Mouse (Mus musculus) left cerebral cortex, adult 6 months (tissue): ENCODE data around the gene Hoxc10. TPM values are rescaled to one million over a fixed set of nuclear protein-coding genes. Genes with fewer than 3 reads are reported as not detected.

Experiments
- long read RNA-seq, 2 experiments: library from polyadenylated mRNA; unstranded; transcript quantifications; one replicate each; pipeline ENCODE4 v2.0.0; 2019 to 2020
- polyA plus RNA-seq: library from polyadenylated mRNA; unstranded; fragments of <200 nt; fragmentation: Nextera tagmentation; gene quantifications from 2 replicates; pipeline ENCODE4 v1.2.3, GENCODE M21; 2021

The Hoxc10 gene
- not detected in 2 replicates for polyA plus RNA-seq
- long read RNA-seq, experiment 1 = 0 reads
- long read RNA-seq, experiment 2 = 0 reads

GRCm38 (mm10) chr15:102966776-102967311 is at the start of gene Hoxc10:
TSS of gene Hoxc10 (plus strand) at chr15:102966796.

GRCm38 (mm10) chr15:102921053-102922011 is 45.3 kb upstream of the Hoxc10 start, which contains the start of gene Hoxc13:
TSS of gene Hoxc13 (plus strand) at chr15:102921103.

GRCm38 (mm10) chr15:102936279-102936972 is 30.2 kb upstream of the Hoxc10 start, which contains the start of gene Hoxc12:
TSS of gene Hoxc12 (plus strand) at chr15:102936757.

GRCm38 (mm10) chr15:102954192-102955006 is 12.2 kb upstream of the Hoxc10 start, which contains the start of gene Hoxc11:
TSS of gene Hoxc11 (plus strand) at chr15:102954427.

GRCm38 (mm10) chr15:102967312-102967510 is 615 bp downstream of the Hoxc10 start, which contains the start of gene Hoxc5:
TSS of gene Hoxc5 (plus strand) at chr15:102967443.

GRCm38 (mm10) chr15:102976171-102976570 is 9.6 kb downstream of the Hoxc10 start, which contains the start of gene Hoxc9:
TSS of gene Hoxc9 (plus strand) at chr15:102976439.

GRCm38 (mm10) chr15:102990461-102991397 is 24.1 kb downstream of the Hoxc10 start, which contains the start of gene Hoxc8:
TSS of gene Hoxc8 (plus strand) at chr15:102990607.

GRCm38 (mm10) chr15:102997939-102998355 is 31.4 kb downstream of the Hoxc10 start, which contains the start of gene Hoxc6:
TSS of gene Hoxc6 (plus strand) at chr15:102998257.

GRCm38 (mm10) chr15:103018636-103019035 is 52.0 kb downstream of the Hoxc10 start, which contains the start of gene Hoxc4:
TSS of gene Hoxc4 (plus strand) at chr15:103018934.

Other genes starting within 250 kb of the Hoxc10 start
- 38.9 and 44.3 TPM in 2 replicates for gene Calcoco1, start 244.6 kb upstream of the Hoxc10 start, polyA plus RNA-seq
- gene Hoxc13, start 45.7 kb upstream of the Hoxc10 start, polyA plus RNA-seq = not detected in 2 replicates
- not detected in 2 replicates for gene Hoxc12, start 30.0 kb upstream of the Hoxc10 start, polyA plus RNA-seq
- gene Hoxc11, start 12.4 kb upstream of the Hoxc10 start, polyA plus RNA-seq = not detected in 2 replicates
- not detected in 2 replicates for gene Hoxc5, start 647 bp downstream of the Hoxc10 start, polyA plus RNA-seq
- gene Hoxc9, start 9.6 kb downstream of the Hoxc10 start, polyA plus RNA-seq = not detected in 2 replicates
- gene Hoxc8, start 23.8 kb downstream of the Hoxc10 start, polyA plus RNA-seq = not detected in 2 replicates
- gene Hoxc6, start 31.5 kb downstream of the Hoxc10 start, polyA plus RNA-seq = not detected in 2 replicates
- not detected in 2 replicates for gene Hoxc4, start 52.1 kb downstream of the Hoxc10 start, polyA plus RNA-seq
- 7.0 and 8.6 TPM in 2 replicates for gene Smug1, start 200.3 kb downstream of the Hoxc10 start, polyA plus RNA-seq